Mouse (Mus musculus): ENCODE measurements around the gene Ktn1. TPM values are rescaled to one million over a fixed set of nuclear protein-coding genes. Genes with fewer than 3 reads are reported as not detected.

Gene Ktn1
- polyA plus RNA-seq, 1 experiment from 2014 or later = 14.0 TPM

DNA sequence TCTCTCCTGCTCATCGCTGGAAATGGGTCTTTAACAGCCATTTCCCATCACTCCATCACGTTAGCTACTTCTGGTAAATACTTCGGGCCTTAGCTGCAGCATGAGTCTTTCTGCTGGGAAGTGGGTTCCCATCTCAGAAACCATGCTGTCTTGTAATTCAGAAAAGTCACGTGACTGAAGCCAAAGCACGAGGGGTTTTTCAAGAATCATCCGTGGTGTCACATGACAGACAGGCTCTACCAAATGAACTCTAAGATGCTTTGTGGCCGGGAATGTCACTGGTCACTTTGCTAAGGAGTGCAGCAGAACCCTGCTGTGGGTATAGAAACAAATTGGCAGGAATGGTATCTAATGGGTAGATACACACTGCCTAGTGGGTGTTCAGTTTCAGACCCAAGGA is 2.6 kb upstream of the Ktn1 start:
- Histone ChIP-seq H3K9me3 (replicated peaks) (no peaks in the 10 kb centered on the region), H3K27me3 (peaks cover 14% of the 10 kb centered on the region; the same call in 1 of the 2 replicates), H3K36me3 (no peaks in the 10 kb centered on the region), H3K4me3 (replicated peaks) (no peak overlapping the region), H3K4me1 (replicated peaks) (peaks cover 20% of the 10 kb centered on the region), H3K9ac (no peak overlapping the region), H3K27ac (no peak overlapping the region), H3K4me2 (no peak overlapping the region)
- no peak for DNase-seq
- ATAC-seq (ENCODE audit: low read depth) = no peak
- 45% methylated on average over 7 of the region's 7 CpGs for WGBS (ENCODE audit: insufficient replicate concordance)

DNA sequence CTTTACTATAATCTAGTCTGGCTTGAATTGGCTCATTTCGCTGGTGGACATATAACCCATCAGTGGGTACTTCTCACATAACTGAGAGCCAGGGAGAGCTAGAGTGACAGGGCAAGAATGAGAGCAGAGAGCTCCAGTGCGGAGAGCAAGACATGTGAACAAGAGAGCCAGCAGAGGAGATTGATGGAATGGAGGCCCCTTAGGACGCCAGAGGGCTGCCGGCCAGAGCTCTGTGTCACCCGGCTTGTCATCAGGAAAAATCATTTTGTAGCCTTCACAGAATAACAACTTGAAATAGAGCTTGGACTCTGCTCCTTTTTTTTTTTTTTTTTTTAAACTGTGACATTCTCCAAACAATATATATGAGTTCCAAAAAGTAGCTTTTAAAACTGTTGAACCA is 2.0 kb upstream of the Ktn1 start:
- no peak for DNase-seq
- WGBS (ENCODE audit: insufficient replicate concordance) = 70% methylated on average over 5 of the region's 5 CpGs

DNA sequence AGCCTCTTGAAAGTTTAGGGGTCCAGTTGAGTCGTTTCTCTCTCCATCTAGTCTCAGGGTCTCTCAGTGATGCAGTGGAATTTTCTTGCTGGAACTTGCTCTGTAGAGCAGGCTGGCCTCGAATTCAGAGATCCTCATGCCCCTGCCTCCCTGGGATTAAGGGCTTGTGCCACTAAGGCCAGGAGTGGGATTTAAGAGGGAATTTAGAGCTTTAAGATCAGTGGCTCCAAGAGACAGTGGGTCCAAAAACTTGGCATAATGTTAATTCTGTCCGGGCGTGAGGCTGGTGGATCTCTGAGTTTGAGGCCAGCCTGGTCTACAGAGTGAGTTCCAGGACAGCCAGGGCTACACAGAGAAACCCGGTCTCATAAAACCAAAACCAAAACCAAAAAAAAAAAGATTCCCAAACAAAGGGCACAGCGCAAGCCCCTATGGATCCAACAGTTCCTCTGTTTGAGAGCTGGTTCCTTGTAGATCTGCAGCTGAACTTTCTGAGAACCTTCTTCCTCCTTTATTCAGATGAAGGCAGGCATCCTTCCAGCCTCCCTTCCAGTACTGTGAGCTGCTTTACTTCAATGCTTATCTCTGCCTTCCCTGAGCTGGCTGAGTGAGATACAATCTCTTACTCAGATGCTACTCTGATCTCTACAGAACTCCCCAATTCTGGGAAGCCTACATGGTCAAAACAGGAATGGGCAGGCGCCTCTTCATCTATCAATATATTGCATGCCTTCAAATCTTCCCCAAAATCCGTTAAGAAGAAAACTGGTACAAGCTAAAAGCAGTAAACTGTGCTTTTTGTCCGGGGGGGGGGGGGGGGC is 1.3 kb upstream of the Ktn1 start:
- H3K27me3 ChIP-seq = peaks cover 14% of the 10 kb centered on the region; the same call in 1 of the 2 replicates
- H3K9me3 ChIP-seq (replicated peaks) = no peaks in the 10 kb centered on the region
- DNase-seq (no peak), ATAC-seq (ENCODE audit: low read depth) (no peak)
- H3K27ac ChIP-seq = no peak overlapping the region
- H3K4me2 ChIP-seq = no peak overlapping the region
- no peak overlapping the region for H3K4me3 ChIP-seq (replicated peaks)
- no peak overlapping the region for H3K9ac ChIP-seq
- H3K36me3 ChIP-seq = no peaks in the 10 kb centered on the region
- H3K4me1 ChIP-seq (replicated peaks) = peaks cover 27% of the 10 kb centered on the region
- 51% methylated on average over 9 of the region's 9 CpGs for WGBS (ENCODE audit: insufficient replicate concordance)

More for the DNA sequence above, 2.0 kb upstream of the Ktn1 start:
- H3K4me2 ChIP-seq = no peak overlapping the region
- H3K4me1 ChIP-seq (replicated peaks) = peaks cover 24% of the 10 kb centered on the region
- H3K36me3 ChIP-seq = no peaks in the 10 kb centered on the region
- no peak overlapping the region for H3K27ac ChIP-seq
- no peak for ATAC-seq (ENCODE audit: low read depth)
- peaks cover 14% of the 10 kb centered on the region; the same call in 1 of the 2 replicates for H3K27me3 ChIP-seq
- no peak overlapping the region for H3K9ac ChIP-seq
- H3K9me3 ChIP-seq (replicated peaks) = no peaks in the 10 kb centered on the region
- no peak overlapping the region for H3K4me3 ChIP-seq (replicated peaks)

DNA sequence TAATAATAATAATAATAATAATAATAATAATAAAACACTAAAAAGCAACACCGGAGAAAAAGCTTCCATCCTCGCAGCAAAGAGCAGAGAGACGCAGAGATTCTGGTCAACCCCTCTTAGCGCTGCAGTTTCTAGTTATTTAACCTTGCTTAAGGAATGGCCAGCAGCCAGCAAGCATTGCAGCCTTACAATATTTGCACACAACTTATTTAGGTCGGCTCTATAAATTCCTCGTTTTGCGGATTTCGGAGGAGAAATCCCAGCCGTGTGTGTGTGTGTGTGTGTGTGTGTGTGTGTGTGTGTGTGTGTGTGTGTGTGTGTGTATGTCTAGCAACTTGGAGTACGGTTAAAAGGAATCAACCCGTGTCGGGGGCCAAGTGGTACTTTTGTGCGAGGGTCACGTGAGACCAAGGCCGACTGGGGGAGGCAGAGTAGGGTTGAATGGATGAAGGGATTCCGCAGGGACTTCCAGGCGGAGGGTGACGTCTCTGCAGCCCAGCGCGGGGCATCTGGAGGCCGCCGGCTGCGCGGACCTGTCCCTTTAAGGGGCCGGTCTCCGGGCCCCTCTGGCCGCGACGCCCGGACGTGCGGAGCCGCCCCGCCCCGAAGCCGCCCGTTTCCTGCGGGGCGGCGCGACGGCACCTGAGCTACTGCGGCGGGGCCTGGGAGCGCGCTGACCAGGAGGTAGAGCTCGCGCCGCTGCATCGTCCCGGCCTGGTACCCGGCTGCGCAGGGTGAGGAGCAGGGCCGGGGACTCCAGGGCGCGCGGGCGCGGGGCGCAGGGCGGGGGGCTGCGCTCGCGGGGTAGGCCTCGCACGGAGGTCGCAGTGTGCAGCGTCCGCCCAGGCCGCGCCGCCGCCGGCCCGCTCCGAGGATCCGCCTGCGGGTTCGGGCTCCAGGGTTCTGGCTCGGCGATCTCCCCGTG is 720 bp downstream of the Ktn1 start:
- no peaks in the 10 kb centered on the region for H3K9me3 ChIP-seq (replicated peaks)
- peak overlapping the region; percentile 97 for H3K4me2 ChIP-seq
- peak overlapping the region; percentile 87 for H3K4me3 ChIP-seq (replicated peaks)
- peak overlapping the region; percentile 81 for H3K27ac ChIP-seq
- peak; percentile 91 for ATAC-seq (ENCODE audit: low read depth)
- no peaks in the 10 kb centered on the region for H3K36me3 ChIP-seq
- H3K27me3 ChIP-seq = peaks cover 14% of the 10 kb centered on the region; the same call in 1 of the 2 replicates
- DNase-seq = peak; percentile 58
- H3K4me1 ChIP-seq (replicated peaks) = peaks cover 27% of the 10 kb centered on the region
- peak overlapping the region; percentile 89 for H3K9ac ChIP-seq
- WGBS (ENCODE audit: insufficient replicate concordance) = 1% methylated on average over 77 of the region's 82 CpGs

DNA sequence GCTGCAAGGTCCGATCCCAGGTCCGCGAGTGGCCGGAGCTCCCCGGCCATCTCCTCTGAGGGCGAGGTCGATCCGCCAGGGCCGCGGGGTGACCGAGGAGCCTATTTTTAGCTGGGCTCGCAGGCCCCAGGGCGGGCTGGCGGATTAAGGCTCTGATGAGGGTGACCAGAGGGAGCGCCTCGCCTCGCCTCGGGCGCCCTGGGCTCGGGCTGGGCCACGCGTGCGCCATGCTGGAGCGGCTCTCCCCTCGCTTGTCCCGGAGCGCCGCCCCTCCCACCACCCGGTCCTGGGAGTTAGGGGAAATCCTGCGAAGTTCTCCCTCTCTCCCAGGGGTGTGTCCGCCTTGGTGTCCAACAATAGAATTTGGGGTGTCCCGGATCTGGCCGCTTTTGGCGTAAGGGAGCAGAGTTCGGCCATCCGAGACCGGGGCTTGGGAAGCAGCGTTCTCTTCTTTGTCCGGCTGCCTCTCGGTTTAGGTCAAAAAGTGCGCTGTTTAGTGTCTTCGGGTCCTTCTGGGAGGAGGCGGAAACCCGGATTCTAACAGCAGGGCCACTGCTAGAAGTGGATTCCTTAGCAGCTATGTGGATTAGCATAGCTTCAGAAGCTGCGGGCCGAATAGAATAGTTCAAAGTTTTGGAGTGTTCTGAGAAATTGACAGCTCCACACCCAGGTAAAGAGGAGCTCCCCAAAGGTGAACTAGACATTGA is 1.5 kb downstream of the Ktn1 start:
- WGBS (ENCODE audit: insufficient replicate concordance) = under 1% methylated on average over 46 of the region's 46 CpGs
- DNase-seq = peak; percentile 45
- Histone ChIP-seq H3K36me3 (no peaks in the 10 kb centered on the region), H3K9ac (peak overlapping the region; percentile 89), H3K4me3 (replicated peaks) (peak overlapping the region; percentile 87), H3K4me2 (peak overlapping the region; percentile 97), H3K9me3 (replicated peaks) (no peaks in the 10 kb centered on the region), H3K4me1 (replicated peaks) (peaks cover 27% of the 10 kb centered on the region), H3K27me3 (peaks cover 14% of the 10 kb centered on the region; the same call in 1 of the 2 replicates), H3K27ac (peak overlapping the region; percentile 81)
- ATAC-seq (ENCODE audit: low read depth) = peak; percentile 80

DNA sequence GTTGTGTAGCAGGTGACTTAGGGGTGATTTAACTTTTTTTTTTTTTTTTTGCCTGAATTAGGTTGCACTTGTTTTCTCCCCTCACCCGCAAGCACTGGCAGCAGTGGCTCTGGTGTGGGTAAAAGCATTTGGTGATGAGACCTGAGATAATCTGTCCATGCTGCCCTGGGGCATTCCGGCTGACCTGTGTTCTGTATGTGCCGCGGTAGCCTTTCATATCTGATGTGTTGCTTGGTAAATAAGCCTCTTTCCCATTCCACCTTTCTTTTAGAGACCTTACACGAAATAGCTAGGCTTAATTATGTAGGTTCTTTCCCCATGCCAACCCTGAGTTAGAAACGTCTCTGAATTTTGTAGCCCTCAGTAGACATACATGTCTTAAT is 2.1 kb downstream of the Ktn1 start:
- 24% methylated on average over 6 of the region's 6 CpGs for WGBS (ENCODE audit: insufficient replicate concordance)
- ATAC-seq (ENCODE audit: low read depth) (no peak), DNase-seq (no peak)
- peak overlapping the region; percentile 89 for H3K9ac ChIP-seq
- peaks cover 27% of the 10 kb centered on the region for H3K4me1 ChIP-seq (replicated peaks)
- no peak overlapping the region; the same call in 1 of the 2 replicates for H3K27ac ChIP-seq
- no peaks in the 10 kb centered on the region for H3K9me3 ChIP-seq (replicated peaks)
- peak overlapping the region; percentile 97 for H3K4me2 ChIP-seq
- no peaks in the 10 kb centered on the region for H3K36me3 ChIP-seq
- H3K4me3 ChIP-seq (replicated peaks) = peak overlapping the region; percentile 87
- peaks cover 14% of the 10 kb centered on the region; the same call in 1 of the 2 replicates for H3K27me3 ChIP-seq

DNA sequence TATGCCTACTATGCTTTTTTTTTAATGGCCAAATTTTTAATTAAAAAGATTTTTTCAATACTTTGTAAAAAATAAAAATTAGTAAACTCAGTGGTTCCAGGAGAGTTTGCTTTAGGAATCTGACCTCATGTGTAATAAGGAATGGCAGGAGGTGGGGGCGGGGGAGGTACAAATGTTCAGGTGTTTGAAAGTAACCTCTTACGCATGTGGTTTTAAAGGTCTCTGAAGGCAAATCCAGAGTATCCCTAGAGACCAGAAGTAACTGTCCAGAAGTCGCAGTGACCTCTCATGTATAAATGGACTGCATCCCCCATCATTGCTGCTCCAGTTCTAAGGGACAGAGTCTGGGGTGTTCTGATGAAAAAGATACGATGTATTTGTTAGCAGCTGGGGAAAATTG is 3.0 kb downstream of the Ktn1 start:
- WGBS (ENCODE audit: insufficient replicate concordance) = 82% methylated on average over 4 of the region's 4 CpGs
- H3K27ac ChIP-seq = no peak overlapping the region

DNA sequence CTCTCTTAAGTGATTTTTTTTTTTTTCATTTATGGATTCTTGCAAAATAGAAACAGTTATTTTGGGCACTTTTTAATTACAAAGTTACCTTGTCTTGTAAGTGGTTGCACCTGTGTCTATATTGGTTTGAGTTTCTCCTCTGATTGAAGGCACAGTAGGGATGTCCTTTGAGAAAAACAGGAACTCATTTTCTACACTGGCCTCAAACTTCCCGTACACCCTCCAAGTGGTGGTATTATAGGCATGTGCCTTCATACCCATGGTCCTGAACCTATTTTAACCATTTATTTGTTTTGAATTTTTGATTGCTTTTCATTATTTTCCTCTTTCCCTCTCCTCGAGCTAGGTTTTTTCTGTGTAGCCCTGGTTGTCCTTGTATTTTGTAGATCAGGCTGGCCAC is 7.2 kb downstream of the Ktn1 start:
- Histone ChIP-seq H3K27me3 (no peaks in the 10 kb centered on the region), H3K9ac (no peak overlapping the region), H3K9me3 (replicated peaks) (no peaks in the 10 kb centered on the region), H3K27ac (no peak overlapping the region), H3K4me2 (no peak overlapping the region), H3K4me3 (replicated peaks) (no peak overlapping the region), H3K4me1 (replicated peaks) (peaks cover 8% of the 10 kb centered on the region), H3K36me3 (no peaks in the 10 kb centered on the region)
- 42% methylated on average over 2 of the region's 2 CpGs for WGBS (ENCODE audit: insufficient replicate concordance)
- ATAC-seq (ENCODE audit: low read depth) (no peak), DNase-seq (no peak)

More for the DNA sequence above, 3.0 kb downstream of the Ktn1 start:
- Histone ChIP-seq H3K9me3 (replicated peaks) (no peaks in the 10 kb centered on the region), H3K36me3 (no peaks in the 10 kb centered on the region), H3K4me3 (replicated peaks) (no peak overlapping the region), H3K4me2 (no peak overlapping the region), H3K27me3 (peaks cover 7% of the 10 kb centered on the region; the same call in 1 of the 2 replicates), H3K9ac (no peak overlapping the region), H3K4me1 (replicated peaks) (peaks cover 27% of the 10 kb centered on the region)
- no peak for DNase-seq
- ATAC-seq (ENCODE audit: low read depth) = no peak

DNA sequence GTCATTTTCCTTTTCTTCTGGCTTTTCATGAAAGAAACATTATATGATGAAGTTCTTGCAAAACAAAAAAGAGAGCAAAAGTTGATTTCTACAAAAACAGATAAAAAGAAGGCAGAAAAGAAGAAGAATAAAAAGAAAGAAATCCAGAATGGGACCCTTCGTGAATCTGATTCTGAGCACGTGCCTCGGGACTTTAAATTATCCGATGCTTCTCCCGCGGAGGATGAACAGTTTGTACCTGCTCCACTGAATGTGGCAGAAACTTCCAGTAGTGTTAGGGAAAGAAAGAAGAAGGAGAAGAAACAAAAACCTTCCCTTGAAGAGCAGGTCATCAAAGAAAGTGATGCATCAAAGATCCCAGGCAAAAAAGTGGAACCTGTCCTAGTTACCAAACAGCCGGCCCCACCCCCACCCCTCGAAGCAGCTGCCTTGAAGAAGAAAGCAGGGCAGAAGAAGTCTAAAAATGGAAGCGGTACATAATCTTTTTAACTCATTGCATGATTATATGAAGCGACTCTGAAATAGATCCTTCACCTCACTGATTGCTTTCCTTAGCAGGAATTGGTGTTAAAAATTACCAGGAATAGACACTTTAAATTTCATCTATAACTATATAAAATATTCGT is 15.7 kb downstream of the Ktn1 start:
- Histone ChIP-seq H3K4me3 (replicated peaks) (no peak overlapping the region), H3K9ac (no peak overlapping the region), H3K9me3 (replicated peaks) (no peaks in the 10 kb centered on the region), H3K4me2 (no peak overlapping the region), H3K36me3 (peaks cover 18% of the 10 kb centered on the region), H3K27me3 (no peaks in the 10 kb centered on the region), H3K4me1 (replicated peaks) (0 out of 2 replicates have a peak, but pooled peaks cover 3% of the 10 kb centered on the region), H3K27ac (no peak overlapping the region)
- WGBS (ENCODE audit: insufficient replicate concordance) = 70% methylated on average over 11 of the region's 11 CpGs
- DNase-seq = no peak
- no peak for ATAC-seq (ENCODE audit: low read depth)

DNA sequence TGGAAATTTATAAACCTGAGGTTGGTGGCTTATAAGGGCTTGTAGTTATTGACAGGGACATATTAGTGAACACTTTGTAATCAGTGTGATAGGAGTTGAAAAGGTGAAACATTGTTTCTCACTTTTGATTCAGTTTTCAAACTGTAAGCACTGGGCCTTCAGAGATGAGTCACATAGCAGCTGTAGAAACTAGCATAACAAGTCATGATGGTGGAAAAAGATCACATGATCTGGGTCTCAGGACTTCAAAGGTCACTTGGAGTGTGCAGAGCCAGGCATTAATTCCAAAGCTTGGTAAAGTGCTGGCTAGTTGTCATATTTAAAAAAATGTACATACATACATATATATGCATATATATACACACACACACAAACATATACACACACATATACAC is 16.2 kb downstream of the Ktn1 start:
- no peak overlapping the region for H3K27ac ChIP-seq
- H3K4me2 ChIP-seq = no peak overlapping the region
- no peaks in the 10 kb centered on the region for H3K9me3 ChIP-seq (replicated peaks)
- DNase-seq (no peak), ATAC-seq (ENCODE audit: low read depth) (no peak)
- H3K4me1 ChIP-seq (replicated peaks) = 0 out of 2 replicates have a peak, but pooled peaks cover 3% of the 10 kb centered on the region
- peaks cover 22% of the 10 kb centered on the region for H3K36me3 ChIP-seq
- no peaks in the 10 kb centered on the region for H3K27me3 ChIP-seq
- no peak overlapping the region for H3K4me3 ChIP-seq (replicated peaks)
- H3K9ac ChIP-seq = no peak overlapping the region
